Mouse (Mus musculus) myocyte (in vitro differentiated cells): ENCODE measurements around the gene Faim2.

Experiments used
- MAX ChIP-seq: IDR thresholded peaks from one replicate; pipeline ENCODE4 v1.6.1; 2011; ENCODE audit warnings: low read depth, mild to moderate bottlenecking, control low read depth
- MYOD1 ChIP-seq, 3 experiments: IDR thresholded peaks; one replicate each; pipeline ENCODE4 v1.6.1; 2011; ENCODE audit warnings: control low read depth in 2 of 3, low read depth in 2 of 3, mild to moderate bottlenecking in 2 of 3, moderate library complexity in 1 of 3; ENCODE audit not compliant: insufficient read length in 2 of 3, control insufficient read depth in 1 of 3
- MYOG ChIP-seq, 3 experiments: IDR thresholded peaks; one replicate each; pipeline ENCODE4 v1.6.1; 2011; ENCODE audit warnings: control low read depth in 2 of 3, low read depth in 2 of 3, mild to moderate bottlenecking in 2 of 3; ENCODE audit not compliant: insufficient read length in 2 of 3, control insufficient read depth in 1 of 3, insufficient read depth in 1 of 3

DNA sequence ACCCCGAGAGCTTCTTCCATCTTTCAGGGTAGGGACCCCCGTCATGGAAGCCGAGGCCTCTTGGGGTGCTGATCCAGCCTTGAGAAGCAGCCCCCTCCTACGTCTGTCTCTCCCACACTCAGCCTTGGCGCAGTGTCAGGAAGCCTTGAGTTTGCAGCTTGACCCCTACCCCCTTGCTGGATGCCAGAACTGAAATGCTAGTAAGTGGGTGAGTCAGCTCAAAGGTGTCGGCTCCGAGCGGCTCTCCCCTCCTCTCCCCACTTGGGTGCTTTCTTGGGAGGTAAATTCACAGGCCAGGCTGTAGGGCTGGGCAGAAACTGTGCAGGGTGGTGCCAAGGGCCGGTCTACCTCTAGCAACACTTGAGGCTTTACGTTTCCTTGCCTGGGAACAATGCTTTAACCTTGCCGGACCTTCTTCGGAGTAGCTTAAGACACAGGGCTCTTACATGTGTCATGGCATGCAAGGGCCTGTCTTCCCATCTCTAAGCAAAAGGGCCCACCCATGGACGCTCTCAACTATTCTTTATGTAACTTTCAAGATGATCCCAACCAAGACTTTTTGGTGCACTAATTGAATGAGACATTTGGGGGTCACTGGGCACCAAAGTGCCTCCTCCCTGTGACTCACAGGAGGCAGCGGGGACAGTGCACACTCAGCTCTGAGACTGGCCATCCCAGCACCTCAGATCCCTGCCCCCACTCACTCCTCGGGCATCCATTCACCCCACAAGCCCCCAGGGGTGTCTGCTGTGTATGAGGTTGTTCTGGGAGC, 22.5 kb downstream of the Faim2 start:
- TF ChIP-seq MYOD1 (IDR thresholded peaks at IDR 0.05; ENCODE audit: control insufficient read depth in 1 of 3, insufficient read length in 2 of 3, low read depth in 2 of 3) (no peak), MAX (no peak), MYOG (IDR thresholded peaks at IDR 0.05; ENCODE audit: control insufficient read depth in 1 of 3, insufficient read depth in 1 of 3, insufficient read length in 2 of 3, low read depth in 2 of 3) (no peak)
